Mouse (Mus musculus): ENCODE measurements around the gene Ccl24. TPM values are rescaled to one million over a fixed set of nuclear protein-coding genes. Genes with fewer than 3 reads are reported as not detected.

Ccl24 gene
- polyA plus RNA-seq, 1 experiment from 2014 or later = 1.4 TPM

GRCm38 (mm10) chr5:135589996-135590784 lies 17.3 kb upstream of the Ccl24 start:
- no peak for ATAC-seq (replicated peaks; ENCODE audit: insufficient number of reproducible peaks, low FRiP score, low TSS enrichment, low read depth)
- Histone ChIP-seq H3K27me3 (ENCODE audit: control insufficient read depth, insufficient read depth, low read length) (no peaks in the 10 kb centered on the region), H3K36me3 (replicated peaks; ENCODE audit: control insufficient read depth, insufficient read depth, low read depth, low read length) (no peaks in the 10 kb centered on the region), H3K9me3 (replicated peaks; ENCODE audit: control insufficient read depth, low read length) (no peaks in the 10 kb centered on the region), H3K4me3 (ENCODE audit: low read depth, low read length) (no peak overlapping the region), H3K27ac (replicated peaks; ENCODE audit: low read depth, low read length) (no peak overlapping the region), H3K9ac (replicated peaks; ENCODE audit: low read length) (no peak overlapping the region), H3K4me1 (ENCODE audit: control insufficient read depth, insufficient read depth, low read length) (no peaks in the 10 kb centered on the region), H3K4me2 (ENCODE audit: low read depth, low read length) (no peak overlapping the region)
- no peak for DNase-seq (ENCODE audit: low spot score)
- WGBS = 77% methylated on average over 10 of the region's 12 CpGs

- no peak for DNase-seq (ENCODE audit: low spot score)
- no peak for ATAC-seq (replicated peaks; ENCODE audit: insufficient number of reproducible peaks, low FRiP score, low TSS enrichment, low read depth)
- H3K27ac ChIP-seq (replicated peaks; ENCODE audit: low read depth, low read length) = no peak overlapping the region
- no peaks in the 10 kb centered on the region for H3K4me1 ChIP-seq (ENCODE audit: control insufficient read depth, insufficient read depth, low read length)
- no peaks in the 10 kb centered on the region for H3K9me3 ChIP-seq (replicated peaks; ENCODE audit: control insufficient read depth, low read length)
- no peaks in the 10 kb centered on the region for H3K27me3 ChIP-seq (ENCODE audit: control insufficient read depth, insufficient read depth, low read length)
- 83% methylated on average over 4 of the region's 4 CpGs for WGBS
- no peak overlapping the region for H3K4me2 ChIP-seq (ENCODE audit: low read depth, low read length)
- H3K9ac ChIP-seq (replicated peaks; ENCODE audit: low read length) = no peak overlapping the region
- no peak overlapping the region for H3K4me3 ChIP-seq (ENCODE audit: low read depth, low read length)
- H3K36me3 ChIP-seq (replicated peaks; ENCODE audit: control insufficient read depth, insufficient read depth, low read depth, low read length) = no peaks in the 10 kb centered on the region
Measured at GRCm38 (mm10) chr5:135587764-135588163, 14.9 kb upstream of the Ccl24 start.

- no peak for ATAC-seq (replicated peaks; ENCODE audit: insufficient number of reproducible peaks, low FRiP score, low TSS enrichment, low read depth)
- no peak overlapping the region for H3K4me3 ChIP-seq (ENCODE audit: low read depth, low read length)
- H3K9me3 ChIP-seq (replicated peaks; ENCODE audit: control insufficient read depth, low read length) = no peaks in the 10 kb centered on the region
- no peak overlapping the region for H3K4me2 ChIP-seq (ENCODE audit: low read depth, low read length)
- H3K9ac ChIP-seq (replicated peaks; ENCODE audit: low read length) = no peak overlapping the region
- H3K27ac ChIP-seq (replicated peaks; ENCODE audit: low read depth, low read length) = no peak overlapping the region
- no peak for DNase-seq (ENCODE audit: low spot score)
- H3K27me3 ChIP-seq (ENCODE audit: control insufficient read depth, insufficient read depth, low read length) = no peaks in the 10 kb centered on the region
- H3K4me1 ChIP-seq (ENCODE audit: control insufficient read depth, insufficient read depth, low read length) = no peaks in the 10 kb centered on the region
- no peaks in the 10 kb centered on the region for H3K36me3 ChIP-seq (replicated peaks; ENCODE audit: control insufficient read depth, insufficient read depth, low read depth, low read length)
- 86% methylated on average over 8 of the region's 8 CpGs for WGBS
Measured at GRCm38 (mm10) chr5:135585691-135586090, 12.8 kb upstream of the Ccl24 start.

GRCm38 (mm10) chr5:135582330-135582729 lies 9.5 kb upstream of the Ccl24 start:
- H3K4me3 ChIP-seq (ENCODE audit: low read depth, low read length) = no peak overlapping the region
- H3K36me3 ChIP-seq (replicated peaks; ENCODE audit: control insufficient read depth, insufficient read depth, low read depth, low read length) = no peaks in the 10 kb centered on the region
- H3K4me2 ChIP-seq (ENCODE audit: low read depth, low read length) = no peak overlapping the region
- no peaks in the 10 kb centered on the region for H3K27me3 ChIP-seq (ENCODE audit: control insufficient read depth, insufficient read depth, low read length)
- H3K9me3 ChIP-seq (replicated peaks; ENCODE audit: control insufficient read depth, low read length) = no peaks in the 10 kb centered on the region
- H3K27ac ChIP-seq (replicated peaks; ENCODE audit: low read depth, low read length) = no peak overlapping the region
- H3K9ac ChIP-seq (replicated peaks; ENCODE audit: low read length) = no peak overlapping the region
- no peak for DNase-seq (ENCODE audit: low spot score)
- ATAC-seq (replicated peaks; ENCODE audit: insufficient number of reproducible peaks, low FRiP score, low TSS enrichment, low read depth) = no peak
- no peaks in the 10 kb centered on the region for H3K4me1 ChIP-seq (ENCODE audit: control insufficient read depth, insufficient read depth, low read length)
- WGBS = 87% methylated on average over 4 of the region's 4 CpGs

- no peaks in the 10 kb centered on the region for H3K9me3 ChIP-seq (replicated peaks; ENCODE audit: control insufficient read depth, low read length)
- no peak overlapping the region for H3K4me2 ChIP-seq (ENCODE audit: low read depth, low read length)
- H3K27me3 ChIP-seq (ENCODE audit: control insufficient read depth, insufficient read depth, low read length) = no peaks in the 10 kb centered on the region
- 87% methylated on average over 10 of the region's 10 CpGs for WGBS
- DNase-seq (ENCODE audit: low spot score) (no peak), ATAC-seq (replicated peaks; ENCODE audit: insufficient number of reproducible peaks, low FRiP score, low TSS enrichment, low read depth) (no peak)
- no peaks in the 10 kb centered on the region for H3K4me1 ChIP-seq (ENCODE audit: control insufficient read depth, insufficient read depth, low read length)
- H3K4me3 ChIP-seq (ENCODE audit: low read depth, low read length) = no peak overlapping the region
- H3K27ac ChIP-seq (replicated peaks; ENCODE audit: low read depth, low read length) = no peak overlapping the region
- H3K36me3 ChIP-seq (replicated peaks; ENCODE audit: control insufficient read depth, insufficient read depth, low read depth, low read length) = no peaks in the 10 kb centered on the region
- no peak overlapping the region for H3K9ac ChIP-seq (replicated peaks; ENCODE audit: low read length)
Measured at GRCm38 (mm10) chr5:135579331-135579751, 6.5 kb upstream of the Ccl24 start.

GRCm38 (mm10) chr5:135576055-135576454 lies 3.2 kb upstream of the Ccl24 start:
- DNase-seq (ENCODE audit: low spot score) (no peak), ATAC-seq (replicated peaks; ENCODE audit: insufficient number of reproducible peaks, low FRiP score, low TSS enrichment, low read depth) (no peak)
- Histone ChIP-seq H3K27ac (replicated peaks; ENCODE audit: low read depth, low read length) (no peak overlapping the region), H3K4me3 (ENCODE audit: low read depth, low read length) (no peak overlapping the region), H3K36me3 (replicated peaks; ENCODE audit: control insufficient read depth, insufficient read depth, low read depth, low read length) (no peaks in the 10 kb centered on the region), H3K27me3 (ENCODE audit: control insufficient read depth, insufficient read depth, low read length) (no peaks in the 10 kb centered on the region), H3K9ac (replicated peaks; ENCODE audit: low read length) (no peak overlapping the region), H3K9me3 (replicated peaks; ENCODE audit: control insufficient read depth, low read length) (no peaks in the 10 kb centered on the region), H3K4me2 (ENCODE audit: low read depth, low read length) (no peak overlapping the region), H3K4me1 (ENCODE audit: control insufficient read depth, insufficient read depth, low read length) (no peaks in the 10 kb centered on the region)
- 64% methylated on average over 4 of the region's 4 CpGs for WGBS

- ATAC-seq (replicated peaks; ENCODE audit: insufficient number of reproducible peaks, low FRiP score, low TSS enrichment, low read depth) = no peak
- Histone ChIP-seq H3K4me1 (ENCODE audit: control insufficient read depth, insufficient read depth, low read length) (no peaks in the 10 kb centered on the region), H3K4me3 (ENCODE audit: low read depth, low read length) (no peak overlapping the region), H3K36me3 (replicated peaks; ENCODE audit: control insufficient read depth, insufficient read depth, low read depth, low read length) (no peaks in the 10 kb centered on the region), H3K9me3 (replicated peaks; ENCODE audit: control insufficient read depth, low read length) (no peaks in the 10 kb centered on the region), H3K27me3 (ENCODE audit: control insufficient read depth, insufficient read depth, low read length) (no peaks in the 10 kb centered on the region), H3K27ac (replicated peaks; ENCODE audit: low read depth, low read length) (no peak overlapping the region), H3K9ac (replicated peaks; ENCODE audit: low read length) (no peak overlapping the region), H3K4me2 (ENCODE audit: low read depth, low read length) (no peak overlapping the region)
- no peak for DNase-seq (ENCODE audit: low spot score)
- 70% methylated on average over 6 of the region's 6 CpGs for WGBS
Measured at GRCm38 (mm10) chr5:135568698-135569097, 4.2 kb downstream of the Ccl24 start.

GRCm38 (mm10) chr5:135567556-135568265 lies 5.1 kb downstream of the Ccl24 start:
- Histone ChIP-seq H3K27ac (replicated peaks; ENCODE audit: low read depth, low read length) (no peak overlapping the region), H3K27me3 (ENCODE audit: control insufficient read depth, insufficient read depth, low read length) (no peaks in the 10 kb centered on the region), H3K4me2 (ENCODE audit: low read depth, low read length) (no peak overlapping the region), H3K4me1 (ENCODE audit: control insufficient read depth, insufficient read depth, low read length) (no peaks in the 10 kb centered on the region), H3K36me3 (replicated peaks; ENCODE audit: control insufficient read depth, insufficient read depth, low read depth, low read length) (no peaks in the 10 kb centered on the region), H3K9me3 (replicated peaks; ENCODE audit: control insufficient read depth, low read length) (no peaks in the 10 kb centered on the region), H3K4me3 (ENCODE audit: low read depth, low read length) (no peak overlapping the region), H3K9ac (replicated peaks; ENCODE audit: low read length) (no peak overlapping the region)
- 92% methylated on average over 6 of the region's 6 CpGs for WGBS
- DNase-seq (ENCODE audit: low spot score) = no peak
- ATAC-seq (replicated peaks; ENCODE audit: insufficient number of reproducible peaks, low FRiP score, low TSS enrichment, low read depth) = no peak
